Mouse (Mus musculus) cerebellum, adult 18-20 months (tissue): ENCODE measurements around the gene Olfr516.

Experiments
- DNase-seq, 2 experiments: peaks; one replicate each; pipeline ENCODE4 v3.0.0; 2021

Olfr516 gene

DNA sequence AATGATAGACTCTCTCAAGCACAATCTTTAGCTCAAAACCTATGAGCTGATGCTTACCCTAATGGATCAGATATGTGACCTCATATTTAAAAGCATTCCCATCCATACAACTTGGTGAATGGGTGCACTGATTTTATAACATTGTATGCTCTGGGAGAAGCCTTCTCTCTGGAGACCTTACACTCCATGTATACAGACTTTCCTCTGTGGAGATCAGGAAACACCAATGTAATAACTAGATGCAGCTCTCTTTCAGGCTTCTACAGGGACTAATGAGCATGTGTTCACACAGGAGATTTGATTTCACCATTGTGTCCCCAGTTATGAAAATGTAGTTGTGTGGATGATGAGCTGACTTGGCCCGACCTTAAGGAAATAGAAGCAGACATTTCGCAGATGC, at the start of gene Olfr516:
Olfr516 (minus strand) TSS at position 101 of the 400 bp plus-strand sequence.
- DNase-seq, result no peak

DNA sequence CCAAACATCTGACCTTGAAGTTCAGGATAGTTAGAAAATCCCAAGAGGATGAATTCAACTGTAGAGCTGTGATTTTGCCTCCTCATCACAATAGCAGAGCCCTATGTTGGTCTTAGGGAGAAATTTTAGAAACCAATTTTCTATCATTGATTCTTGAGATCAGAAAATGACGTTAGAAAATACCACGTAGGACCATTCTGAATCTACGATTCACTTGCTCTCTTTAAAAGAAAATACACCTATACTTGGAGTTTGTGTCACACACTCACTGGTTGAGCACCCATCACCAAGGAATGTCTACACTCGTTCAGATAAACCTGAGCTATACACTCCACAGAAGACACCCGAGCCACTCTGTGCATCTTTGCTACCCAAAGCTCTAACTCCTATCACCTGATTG, 44.0 kb upstream of the Olfr516 start, which contains the start of gene Olfr519:
Olfr519 (minus strand) TSS at position 101 of the 400 bp plus-strand sequence.
- no peak for DNase-seq

DNA sequence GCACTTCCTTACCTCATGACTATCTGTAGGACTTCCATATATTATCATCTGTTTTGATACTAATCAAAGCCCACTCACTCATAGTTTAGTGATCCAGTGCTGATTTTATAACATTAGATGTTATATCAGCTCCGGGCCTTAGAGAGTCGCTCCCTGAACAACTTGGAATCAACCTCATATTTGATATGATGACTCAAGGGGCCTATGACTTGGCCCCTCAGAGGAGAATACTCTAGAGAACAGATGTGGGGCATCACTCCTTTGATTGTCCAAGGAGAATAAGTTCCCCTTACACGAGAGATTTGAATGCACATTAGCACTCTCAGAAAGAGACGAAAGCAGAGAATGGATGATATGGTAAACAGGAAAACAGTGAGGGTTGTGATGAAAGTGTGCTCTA, 34.6 kb upstream of the Olfr516 start, which contains the start of gene Olfr518:
Olfr518 (minus strand) TSS at position 101 of the 400 bp plus-strand sequence.
- no peak for DNase-seq

DNA sequence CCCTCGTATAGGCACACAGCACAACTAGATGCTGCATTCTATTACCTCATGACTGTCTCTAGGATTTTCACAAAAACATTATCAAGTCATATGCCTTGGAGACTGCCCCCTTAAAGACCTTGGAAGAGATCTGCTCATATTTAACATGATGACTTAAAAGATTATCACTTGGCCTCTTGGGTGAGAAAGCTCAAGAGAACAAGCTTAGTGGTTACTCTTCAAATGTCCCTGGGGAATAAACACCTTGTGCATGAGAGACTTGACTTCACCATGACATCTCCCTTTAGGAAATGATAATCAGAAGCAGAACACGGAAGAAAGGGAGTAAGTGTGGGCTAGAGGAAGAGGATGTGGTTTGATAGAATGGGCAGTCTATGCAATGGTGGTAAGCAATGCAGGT, 21.9 kb upstream of the Olfr516 start, which contains the start of gene Olfr517:
Olfr517 (minus strand) TSS at position 101 of the 400 bp plus-strand sequence.
- DNase-seq, result no peak

DNA sequence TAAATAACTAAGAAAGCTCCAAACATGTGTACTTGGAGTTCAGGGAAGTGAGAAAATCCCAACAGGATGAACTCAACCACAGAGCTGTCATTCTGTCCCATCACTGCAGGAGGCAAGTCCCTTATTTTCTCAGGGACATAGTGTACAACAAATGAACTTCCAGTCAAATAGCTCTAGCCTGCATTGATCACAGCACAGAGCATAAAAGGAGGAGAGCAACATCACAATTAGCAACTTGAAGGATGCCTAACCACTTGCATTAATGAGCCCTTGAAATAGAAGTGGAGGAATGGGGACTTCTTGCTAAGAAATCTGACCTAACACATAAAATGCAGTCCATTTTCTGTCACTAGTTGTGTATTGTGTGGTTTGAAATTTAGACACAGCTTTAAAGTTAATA, 24.4 kb downstream of the Olfr516 start, which contains the start of gene Olfr514:
Olfr514 (minus strand) TSS at position 101 of the 400 bp plus-strand sequence.
- no peak for DNase-seq

DNA sequence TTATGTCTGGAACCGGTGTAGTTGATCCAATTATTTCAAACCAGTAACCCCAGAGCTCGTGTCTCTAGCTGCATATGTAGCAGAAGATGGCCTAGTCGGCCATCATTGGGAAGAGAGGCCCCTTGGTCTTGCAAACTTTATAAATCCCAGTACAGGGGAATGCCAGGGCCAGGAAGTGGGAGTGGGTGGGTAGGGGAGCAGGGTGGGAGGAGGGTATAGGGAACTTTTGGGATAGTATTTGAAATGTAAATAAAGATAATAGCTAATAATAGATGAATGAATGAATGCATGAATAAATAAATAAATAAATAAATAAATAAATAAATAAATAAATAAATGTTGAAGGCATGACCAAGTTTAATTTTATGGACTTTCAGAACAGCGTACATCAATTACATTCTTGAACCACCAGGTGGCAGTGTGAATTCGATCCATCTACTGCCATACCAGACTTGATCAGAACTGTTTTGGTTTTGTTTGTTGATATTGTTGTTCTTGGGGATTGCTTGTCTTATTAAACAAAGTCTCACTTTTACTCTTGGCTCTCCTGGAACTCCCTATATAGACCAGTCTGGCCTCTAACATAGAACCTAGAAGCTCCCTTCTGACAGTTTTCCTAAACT, 35.6 kb downstream of the Olfr516 start:
- DNase-seq, result peak; percentile 25 to 30

DNA sequence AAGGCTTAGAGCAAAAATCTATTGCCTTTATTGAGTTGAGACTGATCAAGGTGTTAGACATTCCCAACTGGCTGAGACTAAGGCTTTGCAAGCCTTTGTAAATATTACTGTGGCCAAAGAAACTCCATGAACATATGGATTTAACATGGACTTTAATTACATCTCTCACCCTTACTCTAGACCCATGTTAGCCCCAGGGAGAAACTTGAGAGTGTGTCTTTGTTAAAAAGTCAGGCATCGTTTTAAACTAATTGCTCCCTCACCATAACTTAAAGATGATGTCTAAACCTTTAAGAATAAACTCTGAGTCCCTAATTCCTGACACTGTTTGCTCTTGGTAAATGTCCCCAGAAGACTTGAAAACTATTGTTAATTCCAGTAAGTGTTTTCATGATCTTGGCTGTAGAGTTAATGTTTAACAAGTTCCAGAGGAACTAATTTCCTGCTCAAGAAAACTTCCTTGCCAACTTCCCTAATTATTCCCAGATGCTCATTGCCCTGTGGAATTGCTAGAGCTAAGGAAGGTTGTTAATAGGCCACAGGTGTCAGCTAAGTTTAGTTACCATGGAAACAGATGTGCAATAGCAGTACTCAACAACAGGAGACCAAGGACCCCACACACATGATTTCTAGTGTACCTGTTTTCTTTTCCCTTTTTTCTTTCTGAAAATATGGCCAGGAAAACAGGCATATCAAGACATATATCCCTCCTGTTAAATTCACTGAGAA, 53.0 kb downstream of the Olfr516 start:
- no peak for DNase-seq
